Mouse (Mus musculus) cerebellum, adult 11-12 months (tissue): Measurements from ENCODE around the gene Astn2.

ENCODE experiments used
- DNase-seq: peaks from one replicate; pipeline ENCODE4 v3.0.0; 2022

The Astn2 gene

DNA sequence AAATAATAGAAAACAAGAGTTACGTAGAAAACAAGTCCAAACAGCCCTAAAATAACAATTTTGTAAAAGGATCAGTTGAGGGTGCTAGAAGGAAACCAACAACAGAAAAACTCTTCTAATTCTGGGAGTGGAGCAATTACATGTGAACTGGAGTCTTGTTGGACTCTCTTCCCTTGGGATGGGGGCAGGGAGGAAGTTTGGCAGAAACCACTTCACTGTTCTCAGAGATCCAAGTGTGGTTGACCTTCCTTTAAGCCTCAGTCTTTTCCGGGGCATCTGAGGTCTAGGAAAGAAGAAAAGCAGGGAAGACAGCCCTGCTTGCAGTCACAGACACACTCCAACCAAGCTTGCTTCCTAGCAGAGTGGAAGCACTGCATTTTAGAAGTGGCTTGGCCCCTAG is 896.3 kb downstream of the Astn2 start:
- DNase-seq: no peak

DNA sequence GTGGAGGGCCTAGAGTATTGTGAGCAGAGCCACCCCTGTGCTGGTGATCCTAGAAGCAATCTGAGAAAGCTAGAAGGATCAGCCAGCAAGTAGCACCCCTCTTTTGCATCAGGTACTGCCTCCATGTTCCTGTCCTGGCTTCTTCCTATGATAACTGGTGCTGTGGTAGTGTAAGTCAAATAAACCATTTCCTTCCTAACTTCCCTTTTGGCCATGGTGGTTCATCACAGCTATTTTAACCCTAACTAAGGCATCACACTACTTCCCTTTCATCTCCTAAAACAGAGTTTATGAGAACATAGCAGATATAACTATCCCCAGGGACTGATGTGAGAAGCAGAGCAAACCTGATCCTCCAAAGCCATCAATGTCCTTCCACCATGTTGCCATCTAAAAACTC is 897.5 kb downstream of the Astn2 start:
- DNase-seq: no peak

DNA sequence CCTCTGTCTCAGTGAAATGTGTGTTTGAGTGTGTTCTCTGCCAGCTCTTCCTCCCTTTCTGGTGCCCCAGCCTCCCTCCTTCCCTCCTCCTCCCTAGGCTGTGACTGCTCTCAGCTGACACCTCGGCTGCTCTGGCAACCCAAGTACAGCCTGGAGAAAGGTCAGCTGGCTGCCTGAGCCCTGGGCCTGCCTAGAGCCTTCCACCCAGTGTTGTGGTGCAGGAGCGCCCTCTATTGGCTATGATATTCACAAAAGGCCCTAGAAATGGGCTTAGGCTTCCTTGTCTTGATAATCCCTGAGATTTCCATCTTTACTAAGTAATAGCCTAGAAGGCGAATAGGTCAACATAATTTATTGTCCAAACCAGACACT is 908.0 kb downstream of the Astn2 start:
- DNase-seq: peak; percentile 89

DNA sequence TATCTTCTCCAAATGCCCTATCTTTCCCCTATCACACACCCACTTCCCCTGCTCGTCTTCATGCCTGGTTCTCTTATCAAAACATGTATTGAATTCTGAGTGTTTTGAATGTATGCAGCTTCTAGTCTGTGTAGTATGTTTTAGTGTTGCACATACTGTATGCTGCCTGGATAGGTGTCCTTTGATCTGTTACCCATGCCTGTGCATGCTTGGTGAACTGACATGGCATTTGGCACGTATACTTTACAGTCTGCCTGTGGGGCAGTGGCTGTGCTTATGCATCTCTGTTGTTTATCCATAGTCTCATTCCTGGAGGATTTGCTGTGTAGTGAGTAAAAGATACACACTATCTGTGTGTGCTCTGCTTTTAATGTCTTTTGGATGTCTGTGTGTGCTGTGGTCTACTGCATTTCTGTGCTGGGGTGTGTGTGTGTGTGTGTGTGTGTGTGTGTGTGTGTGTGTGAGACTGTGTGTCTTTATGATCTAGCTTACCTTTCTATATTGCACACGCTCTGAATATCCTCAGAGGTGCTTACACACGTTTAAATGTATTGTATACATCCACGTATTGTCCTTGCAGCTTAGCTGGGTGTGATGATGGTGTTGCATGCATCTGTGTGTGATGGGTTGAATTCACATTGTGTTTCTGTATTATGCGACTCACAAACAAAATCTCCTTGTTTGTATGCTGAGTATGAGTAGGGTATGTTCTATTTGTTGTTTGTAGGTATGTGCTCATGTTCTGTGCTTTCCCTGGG is 908.5 kb downstream of the Astn2 start:
- DNase-seq: no peak

DNA sequence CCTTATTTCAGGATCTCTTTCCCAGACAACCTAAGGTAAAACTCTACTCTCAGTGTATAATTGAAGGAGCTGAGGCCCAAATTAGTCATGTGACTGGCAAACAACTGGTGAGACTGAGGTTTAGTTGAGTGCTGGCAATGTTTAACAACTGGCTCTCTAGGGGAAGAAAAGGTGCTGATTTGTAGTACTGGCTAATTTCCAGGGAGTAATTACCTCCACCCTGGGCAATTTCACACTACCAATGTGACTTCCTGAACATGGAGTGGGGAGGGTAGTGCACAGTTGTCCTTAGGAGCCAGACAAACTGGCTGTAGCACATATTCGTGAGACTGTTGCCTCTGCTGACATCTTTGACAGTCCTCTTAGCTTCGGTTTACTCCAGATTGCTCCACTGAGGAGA is 912.9 kb downstream of the Astn2 start:
- DNase-seq: no peak

DNA sequence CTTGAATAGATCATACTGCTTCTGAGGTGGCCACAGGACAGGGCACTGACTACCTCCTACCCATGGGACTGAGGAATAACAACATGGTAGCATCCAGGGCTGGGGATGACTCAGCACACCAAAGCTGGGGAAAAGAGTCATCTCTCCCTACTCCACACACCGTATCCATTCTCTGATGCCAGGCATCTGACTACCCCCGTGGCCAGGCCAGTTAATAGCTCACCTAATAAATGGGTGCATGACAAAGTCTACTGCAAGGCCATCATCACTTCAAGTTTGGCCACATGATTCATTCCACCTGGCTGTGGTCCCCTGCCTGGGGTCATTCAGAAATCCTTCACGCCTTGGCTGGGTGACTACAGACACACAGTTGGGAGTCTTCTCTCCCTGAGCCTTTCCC is 914.7 kb downstream of the Astn2 start:
- no peak for DNase-seq

DNA sequence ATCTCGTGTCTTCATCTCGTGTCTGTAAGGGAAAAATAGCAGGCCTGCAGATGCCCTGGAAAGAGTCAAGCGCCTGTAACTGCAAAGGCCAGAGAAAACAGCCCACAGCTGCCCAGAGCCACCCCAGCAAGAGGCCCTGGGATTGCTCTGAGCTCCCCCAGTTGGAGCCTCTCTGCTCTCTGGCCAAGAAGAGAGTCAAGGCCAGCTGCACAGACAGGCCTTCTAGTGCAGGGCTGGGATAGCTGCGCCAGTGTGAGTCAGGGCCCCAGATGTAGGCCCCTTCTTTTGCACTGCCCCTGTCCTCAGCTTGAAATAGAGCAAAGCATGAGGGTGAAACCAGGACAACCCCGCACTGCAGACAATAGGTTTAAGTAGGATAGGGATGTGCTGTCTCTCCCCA is 922.8 kb downstream of the Astn2 start:
- no peak for DNase-seq

DNA sequence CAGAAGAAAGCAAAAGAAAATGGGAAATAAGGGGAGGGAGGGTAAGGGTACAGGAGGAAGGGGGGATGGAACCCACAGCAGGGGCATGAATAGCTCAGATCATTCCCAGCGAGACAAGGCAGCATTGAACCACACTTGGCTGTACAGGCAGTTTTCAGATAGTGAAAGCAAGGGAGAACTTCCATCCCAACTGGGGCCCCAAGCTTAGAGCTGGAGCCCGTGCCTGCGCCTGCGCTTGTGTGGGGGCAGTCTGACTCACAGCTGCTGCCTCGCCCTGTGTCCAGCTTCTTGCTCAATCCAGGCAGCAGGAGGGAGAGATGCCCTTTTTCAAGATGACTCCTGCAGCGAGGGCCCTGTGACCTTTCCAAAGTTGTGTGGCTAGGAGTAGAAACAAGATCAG is 927.3 kb downstream of the Astn2 start:
- DNase-seq: no peak

DNA sequence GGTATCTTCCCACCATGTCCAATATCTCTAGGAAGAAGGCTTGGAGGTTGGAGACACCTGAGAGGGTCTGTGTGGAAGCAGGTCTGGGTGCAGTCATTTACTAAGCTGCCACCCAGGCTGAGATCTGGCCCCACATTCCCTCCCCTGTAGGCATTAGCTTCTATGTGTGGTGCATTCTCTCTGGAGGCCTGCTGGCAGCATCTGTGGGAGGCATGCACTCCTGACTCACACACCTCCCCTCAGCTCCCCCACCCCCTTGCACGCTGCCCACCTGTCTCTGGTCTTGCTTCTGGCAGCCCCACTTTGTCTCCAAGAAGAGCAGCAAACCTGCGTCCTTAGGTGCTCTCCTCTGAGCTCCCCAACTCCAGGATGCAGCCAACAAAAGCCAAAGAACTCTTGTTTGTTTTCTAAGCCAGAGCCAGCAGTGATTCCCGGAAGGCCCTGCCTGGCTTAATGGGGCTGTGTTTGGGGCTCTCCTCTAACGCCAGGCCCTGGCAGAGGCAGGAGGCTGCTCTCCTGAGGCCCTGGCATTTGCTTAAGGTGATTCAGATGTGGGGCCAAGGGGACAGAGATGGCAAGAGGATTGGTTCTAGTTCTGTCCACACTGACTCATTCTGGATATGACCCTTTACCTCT is 928.4 kb downstream of the Astn2 start:
- DNase-seq: no peak

DNA sequence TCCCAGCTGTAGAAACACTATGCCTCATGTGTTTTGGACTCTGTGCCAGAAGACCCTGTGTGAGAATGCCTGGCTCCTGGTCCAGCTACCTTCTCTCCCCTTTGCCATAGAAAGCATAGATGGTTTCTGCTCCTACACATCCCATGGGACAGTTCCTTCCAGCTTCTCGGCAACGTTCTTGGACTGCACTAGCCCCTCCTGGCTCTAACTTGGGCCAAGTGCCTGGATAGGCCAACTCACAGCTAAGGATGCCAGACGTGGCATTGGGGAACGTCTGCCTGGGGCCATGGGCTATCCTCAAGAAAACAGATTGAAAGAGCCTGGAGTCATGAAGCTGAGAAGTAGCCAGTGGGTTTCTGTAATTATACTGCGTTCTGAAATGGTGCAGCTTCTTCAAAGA is 931.3 kb downstream of the Astn2 start:
- DNase-seq: no peak

DNA sequence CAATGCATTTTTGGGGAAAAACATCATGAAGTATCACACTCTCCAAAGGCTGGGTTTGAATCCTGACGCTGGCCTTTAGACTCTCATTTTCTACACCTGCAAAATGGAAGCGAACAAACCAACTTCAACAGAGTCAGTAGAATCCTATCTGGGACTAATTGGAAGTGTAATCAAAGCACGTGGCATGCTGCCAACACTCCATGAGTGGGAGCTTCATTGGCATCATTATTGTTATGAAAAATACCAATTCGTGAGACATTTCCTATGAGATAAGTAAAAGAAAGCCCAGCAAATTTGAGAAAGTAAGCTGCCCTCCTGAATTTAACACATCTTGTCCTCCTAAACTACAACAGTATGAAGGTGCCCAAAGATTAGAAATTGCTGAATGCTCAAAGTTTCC is 955.2 kb downstream of the Astn2 start:
- DNase-seq: no peak

DNA sequence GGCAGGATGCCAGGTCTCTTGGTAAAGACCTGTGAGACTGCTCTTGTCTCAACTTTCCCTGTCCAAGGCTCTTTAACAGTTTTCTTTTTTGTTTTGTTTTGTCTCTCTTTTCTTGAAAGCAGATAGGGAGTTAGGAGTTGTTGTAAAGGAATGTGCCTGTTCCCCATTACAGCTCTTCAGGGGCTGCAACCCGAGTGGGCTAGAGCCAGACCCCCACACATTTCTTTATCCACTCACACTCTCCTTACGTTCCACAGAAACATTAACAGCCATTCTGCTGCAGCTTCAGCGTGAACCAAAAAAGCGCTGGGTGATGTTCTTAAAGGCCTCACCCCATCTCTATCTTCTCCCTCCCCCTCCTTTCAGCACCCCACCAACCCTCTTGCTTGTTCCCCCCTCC is 962.7 kb downstream of the Astn2 start:
- no peak for DNase-seq

DNA sequence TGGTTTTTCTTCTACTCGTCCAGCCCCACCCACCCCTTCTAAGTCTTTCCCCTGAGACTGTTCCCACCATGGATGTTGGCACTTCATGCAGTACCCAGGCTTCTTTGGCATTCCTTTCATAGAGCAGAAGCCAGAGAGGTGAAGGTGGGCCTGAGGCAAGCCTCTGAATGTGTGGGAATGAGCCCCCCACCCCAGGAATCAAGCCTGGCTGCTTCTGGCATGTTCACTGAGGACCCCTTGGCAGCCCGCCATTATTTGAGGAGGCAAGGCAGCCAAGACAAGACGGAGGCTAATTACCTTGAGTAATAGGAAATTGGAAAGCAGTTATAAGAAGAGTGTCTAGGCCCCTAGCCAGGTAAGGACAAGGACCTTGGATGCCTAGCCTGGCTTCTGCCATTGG is 973.6 kb downstream of the Astn2 start:
- DNase-seq: no peak

DNA sequence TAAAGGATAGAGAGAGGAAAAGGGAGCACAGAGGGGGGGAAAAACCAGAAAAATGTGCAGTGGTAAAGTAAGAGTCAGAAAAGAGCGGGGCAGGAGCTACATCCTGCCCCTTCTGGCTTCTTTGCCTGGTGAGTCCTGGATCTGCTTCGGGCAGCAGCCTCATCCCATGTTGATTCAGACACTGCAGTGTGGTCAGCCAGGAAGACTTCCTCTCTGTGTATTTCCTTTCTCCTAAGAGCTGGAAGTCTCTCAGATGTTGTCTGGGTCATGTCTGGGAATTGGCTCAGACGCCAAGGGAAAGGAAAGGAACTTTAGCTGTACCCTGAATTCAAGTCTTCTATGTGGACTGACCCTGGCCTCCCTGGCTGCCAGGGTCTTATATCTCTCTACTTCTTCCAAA is 976.9 kb downstream of the Astn2 start:
- DNase-seq: no peak

DNA sequence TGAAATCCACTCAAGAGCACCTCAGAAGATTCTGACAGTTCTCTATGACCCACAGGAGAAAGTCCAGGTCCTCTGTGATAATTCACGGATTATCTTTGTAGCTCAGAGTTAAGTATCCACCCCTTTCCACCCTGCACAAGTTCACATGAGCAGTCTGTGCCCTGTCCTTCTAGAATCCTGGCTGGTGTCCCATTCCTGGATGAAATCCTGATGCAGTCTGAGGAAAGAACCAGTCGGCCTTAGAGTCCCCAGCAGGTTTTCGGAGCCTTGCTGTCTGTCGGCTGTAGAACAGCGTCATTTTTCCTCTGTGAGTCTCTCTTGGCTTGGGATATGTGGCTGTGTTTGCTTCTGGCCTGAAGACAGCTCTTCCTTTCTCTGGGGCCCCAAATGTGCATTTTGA is 978.0 kb downstream of the Astn2 start:
- peak; percentile 16 for DNase-seq

DNA sequence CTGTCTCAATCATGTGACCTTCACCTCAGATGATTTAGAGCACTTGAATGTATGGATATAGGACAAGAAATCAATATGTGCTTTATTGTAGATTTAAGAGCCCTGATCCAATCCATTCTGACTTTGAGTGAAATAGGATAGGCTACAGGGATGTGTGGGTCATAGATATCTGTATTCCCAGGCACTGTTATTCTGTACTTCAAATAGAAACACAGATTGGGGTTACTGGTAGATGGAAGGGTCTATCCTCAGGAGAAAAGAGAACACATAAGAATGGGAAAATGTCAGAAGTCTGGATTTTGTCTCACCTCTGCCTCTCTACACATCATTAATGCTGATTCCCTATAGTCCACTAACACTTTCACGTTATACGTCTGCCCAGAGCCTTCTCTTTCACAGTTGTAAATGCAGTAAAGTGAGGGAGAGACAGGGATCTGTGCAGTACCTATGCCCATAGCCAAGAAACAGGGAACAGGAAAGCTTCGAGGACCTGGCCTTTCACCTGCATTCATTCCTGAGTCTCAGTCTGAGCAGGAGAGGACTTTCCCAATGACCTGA is 981.3 kb downstream of the Astn2 start:
- DNase-seq: no peak

DNA sequence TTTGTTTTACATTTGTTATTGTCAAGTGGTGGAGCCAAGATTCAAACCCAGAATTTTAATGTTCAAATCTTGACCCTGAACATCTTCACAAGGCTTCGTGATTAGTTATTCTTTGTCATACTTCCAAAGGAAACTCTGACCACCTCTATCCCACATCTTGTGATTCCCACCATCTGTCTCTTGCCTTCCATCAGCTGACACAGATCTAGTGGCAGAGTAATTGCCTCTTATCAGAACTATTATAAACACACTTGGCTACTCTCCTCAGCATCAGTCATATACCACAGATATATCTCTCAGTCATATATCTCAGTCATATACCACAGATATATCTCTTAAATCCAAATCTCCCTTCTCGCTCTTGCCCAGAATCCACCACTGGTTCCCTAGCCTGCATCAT is 983.1 kb downstream of the Astn2 start:
- DNase-seq: no peak

DNA sequence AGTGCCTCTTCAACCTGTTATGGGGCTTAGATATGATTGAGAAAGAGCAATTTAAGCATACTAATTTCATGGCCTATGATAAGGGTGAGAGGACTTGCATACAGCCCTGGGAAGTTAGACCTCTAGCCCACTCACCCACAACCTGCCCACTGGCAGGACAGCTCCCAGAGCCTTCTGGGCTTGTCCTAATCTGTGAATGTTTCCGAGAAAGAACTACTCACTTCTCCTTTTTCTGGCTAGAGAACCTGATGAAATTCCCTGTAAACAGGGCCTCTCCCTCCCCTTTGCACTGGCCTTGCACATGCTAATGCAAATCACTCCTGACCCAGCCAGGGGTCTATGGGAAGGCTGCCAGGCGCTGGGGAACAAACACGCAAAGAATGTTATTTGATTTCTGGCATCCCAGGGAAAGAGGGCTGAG is 983.9 kb downstream of the Astn2 start:
- DNase-seq: no peak

DNA sequence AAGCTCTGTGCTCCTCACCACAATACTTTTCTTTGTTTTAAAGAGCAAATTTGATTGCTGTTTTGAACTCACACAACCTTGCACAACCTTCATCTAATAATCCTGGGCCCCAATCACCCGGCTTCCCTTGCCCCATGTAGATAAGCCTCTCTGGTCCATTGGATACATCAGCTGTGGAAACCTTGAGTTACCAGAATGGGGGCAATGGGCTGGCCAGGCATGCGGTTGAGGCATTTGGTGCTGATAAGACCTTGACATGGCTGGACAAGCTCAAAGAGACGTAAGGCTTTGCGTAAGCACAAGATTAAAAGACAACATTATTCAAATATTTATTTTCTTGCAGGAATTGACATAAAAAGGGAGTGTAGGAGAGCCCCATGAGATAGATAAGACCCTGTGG is 988.9 kb downstream of the Astn2 start:
- DNase-seq: no peak

DNA sequence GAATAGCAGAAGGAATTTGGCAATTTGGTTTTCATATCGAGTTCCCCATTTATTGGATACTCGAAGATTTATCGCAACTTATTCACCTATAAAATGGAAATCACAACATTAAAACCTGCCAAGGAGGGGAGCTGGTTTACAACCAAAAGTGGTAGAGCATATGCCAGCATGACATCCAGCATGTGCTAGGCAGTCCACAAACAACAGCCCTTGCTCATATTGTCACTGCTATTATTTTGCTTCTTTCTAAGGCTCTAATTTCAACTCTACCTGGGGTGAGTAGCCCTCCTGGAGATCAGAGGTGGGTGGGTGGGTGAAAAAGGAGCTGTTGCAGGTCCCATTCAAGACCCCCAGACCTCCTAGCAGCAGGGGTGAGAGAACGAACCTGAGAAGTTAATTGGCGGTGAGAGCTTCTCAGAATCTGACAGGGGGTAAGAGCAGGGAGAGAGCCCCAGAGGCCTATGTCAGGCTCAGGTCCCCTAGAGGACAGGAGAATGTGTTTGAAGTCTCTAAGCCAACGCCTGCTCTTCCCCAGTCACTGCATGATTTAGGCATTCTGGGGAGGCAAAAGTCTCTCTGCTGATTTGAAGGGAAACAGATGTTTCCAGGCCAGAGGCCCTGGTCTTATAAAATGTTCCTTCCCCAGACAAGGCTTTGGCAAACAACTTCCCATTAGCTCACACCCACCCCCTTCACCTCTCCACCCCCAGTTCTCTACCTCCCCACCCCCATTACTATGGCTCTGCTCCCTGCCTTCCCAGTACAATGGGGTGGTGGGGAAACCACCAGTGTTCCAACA is 1001.4 kb downstream of the Astn2 start:
- no peak for DNase-seq

DNA sequence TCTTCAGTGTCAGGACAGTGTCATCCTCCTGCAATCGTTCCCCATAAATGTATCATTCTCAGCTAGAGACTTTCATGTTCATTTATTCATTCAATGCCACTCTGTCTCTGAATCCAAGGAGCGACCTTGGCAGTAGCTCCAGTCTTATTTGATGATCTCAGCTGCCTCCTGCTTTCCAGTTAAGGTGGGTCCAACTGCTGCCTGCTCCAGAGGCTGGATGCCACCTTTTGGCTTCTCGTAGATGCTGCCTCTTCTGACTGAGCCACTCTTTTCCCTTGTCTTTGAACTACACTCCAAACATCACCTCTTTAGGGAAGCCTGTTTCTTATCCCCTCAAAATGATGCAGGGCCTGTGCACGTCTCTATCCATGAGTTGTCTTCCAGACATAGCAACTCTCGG is 1002.1 kb downstream of the Astn2 start:
- no peak for DNase-seq

DNA sequence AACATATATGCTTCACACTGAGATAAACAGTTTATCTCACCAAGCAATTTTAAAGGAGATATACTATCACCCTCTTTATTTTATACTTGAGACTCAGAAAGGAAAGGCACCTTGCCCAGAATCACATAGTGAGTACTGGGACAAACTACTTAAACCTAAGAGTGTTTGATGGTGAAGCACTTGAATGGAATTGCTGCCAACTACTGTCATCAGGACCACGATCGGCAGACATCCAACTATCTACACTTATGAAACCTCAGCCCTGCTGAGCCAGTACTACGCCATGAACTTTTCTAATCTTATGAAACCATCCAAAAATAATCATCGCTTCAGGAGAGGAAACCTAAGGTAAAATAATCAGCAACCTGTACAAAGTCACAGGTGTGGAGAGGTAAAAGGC is 1005.0 kb downstream of the Astn2 start:
- no peak for DNase-seq

DNA sequence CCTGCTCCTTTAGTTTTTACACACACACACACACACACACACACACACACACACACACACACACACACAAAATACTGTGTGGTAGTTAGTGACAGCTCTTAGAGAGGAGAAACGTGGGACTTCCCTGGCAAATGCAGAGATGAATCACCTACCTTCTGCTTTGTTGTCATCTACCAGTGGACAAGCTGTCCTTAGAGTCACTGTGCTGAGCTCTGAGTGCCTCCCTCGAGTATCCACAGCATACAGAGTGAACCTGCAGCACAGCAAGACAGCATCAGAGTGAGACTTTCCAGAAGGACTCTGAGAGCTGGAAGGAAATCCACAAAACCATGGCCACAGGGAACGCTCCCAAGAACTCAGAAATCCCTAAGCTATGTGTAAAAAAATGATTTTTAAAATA is 1007.6 kb downstream of the Astn2 start:
- no peak for DNase-seq

DNA sequence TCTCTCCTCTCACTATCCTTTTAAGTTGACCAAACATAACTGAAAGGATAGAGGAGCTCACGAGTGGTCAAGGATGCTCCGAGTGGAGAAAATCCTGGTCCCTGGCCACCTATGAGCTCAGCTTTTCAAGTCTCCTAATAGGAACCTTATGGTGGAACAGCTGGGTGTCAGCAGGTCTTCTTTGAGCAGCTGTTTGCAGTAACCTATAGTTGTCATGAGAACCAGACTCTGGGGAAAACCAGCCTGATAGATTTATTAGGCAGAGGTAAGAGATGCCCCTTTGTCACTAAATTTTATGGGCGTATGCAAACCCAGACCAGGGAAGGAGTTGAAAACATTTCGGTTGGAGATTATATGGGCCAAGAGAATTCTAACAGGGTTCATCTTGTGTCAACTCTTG is 1013.4 kb downstream of the Astn2 start:
- no peak for DNase-seq
